Mouse (Mus musculus): ENCODE data around the gene Gtf2f1. TPM values are rescaled to one million over a fixed set of nuclear protein-coding genes. Genes with fewer than 3 reads are reported as not detected.
A peak's percentile ranks its signal among the peaks of the same experiment; 100 is the strongest.

The Gtf2f1 gene
- polyA plus RNA-seq, 1 experiment: 18.5 TPM

GRCm38 (mm10) chr17:56963646-56964045 is 47.4 kb downstream of the Gtf2f1 start:
- Histone ChIP-seq H3K27ac (ENCODE audit: insufficient read depth, low read length) (no peak overlapping the region), H3K36me3 (ENCODE audit: control insufficient read depth, insufficient read depth, low read length) (no peaks in the 10 kb centered on the region), H3K4me3 (ENCODE audit: extremely low read depth, insufficient read depth, insufficient read length) (no peak overlapping the region), H3K4me1 (ENCODE audit: control insufficient read depth, insufficient read depth, insufficient read length) (no peaks in the 10 kb centered on the region), H3K27me3 (ENCODE audit: control insufficient read depth, insufficient read depth, low read length) (no peaks in the 10 kb centered on the region)
- WGBS: 85% methylated on average over 6 of the region's 6 CpGs
- DNase-seq (ENCODE audit: low read depth in 1 of 2, low spot score in 2 of 2): no peak
- TF ChIP-seq CTCF (IDR thresholded peaks at IDR 0.05; ENCODE audit: extremely low read depth, insufficient read depth, insufficient read length, insufficient replicate concordance): no peak
- TF ChIP-seq POLR2A (IDR thresholded peaks at IDR 0.05; ENCODE audit: low read depth, low read length): no peak

GRCm38 (mm10) chr17:56962642-56963405 is 48.3 kb downstream of the Gtf2f1 start:
- 75% methylated on average over 5 of the region's 5 CpGs for WGBS

GRCm38 (mm10) chr17:56961880-56962279 is 49.2 kb downstream of the Gtf2f1 start:
- H3K4me3 ChIP-seq (ENCODE audit: extremely low read depth, insufficient read depth, insufficient read length): no peak overlapping the region
- no peaks in the 10 kb centered on the region for H3K27me3 ChIP-seq (ENCODE audit: control insufficient read depth, insufficient read depth, low read length)
- 0 out of 2 replicates have a peak, but pooled peaks cover 3% of the 10 kb centered on the region for H3K4me1 ChIP-seq (ENCODE audit: control insufficient read depth, insufficient read depth, insufficient read length)
- no peak for DNase-seq (ENCODE audit: low read depth in 1 of 2, low spot score in 2 of 2)
- H3K36me3 ChIP-seq (ENCODE audit: control insufficient read depth, insufficient read depth, low read length): no peaks in the 10 kb centered on the region
- no peak overlapping the region for H3K27ac ChIP-seq (ENCODE audit: insufficient read depth, low read length)
- 93% methylated on average over 4 of the region's 4 CpGs for WGBS
- TF ChIP-seq CTCF (IDR thresholded peaks at IDR 0.05; ENCODE audit: extremely low read depth, insufficient read depth, insufficient read length, insufficient replicate concordance): no peak
- no peak for TF ChIP-seq POLR2A (IDR thresholded peaks at IDR 0.05; ENCODE audit: low read depth, low read length)

More at GRCm38 (mm10) chr17:56962642-56963405, 48.3 kb downstream of the Gtf2f1 start:
- no peaks in the 10 kb centered on the region for H3K36me3 ChIP-seq (ENCODE audit: control insufficient read depth, insufficient read depth, low read length)
- 0 out of 2 replicates have a peak, but pooled peaks cover 3% of the 10 kb centered on the region for H3K4me1 ChIP-seq (ENCODE audit: control insufficient read depth, insufficient read depth, insufficient read length)
- no peak overlapping the region for H3K4me3 ChIP-seq (ENCODE audit: extremely low read depth, insufficient read depth, insufficient read length)
- TF ChIP-seq CTCF (IDR thresholded peaks at IDR 0.05; ENCODE audit: extremely low read depth, insufficient read depth, insufficient read length, insufficient replicate concordance) (no peak), POLR2A (IDR thresholded peaks at IDR 0.05; ENCODE audit: low read depth, low read length) (no peak)
- no peak overlapping the region for H3K27ac ChIP-seq (ENCODE audit: insufficient read depth, low read length)
- no peak for DNase-seq (ENCODE audit: low read depth in 1 of 2, low spot score in 2 of 2)
- H3K27me3 ChIP-seq (ENCODE audit: control insufficient read depth, insufficient read depth, low read length): no peaks in the 10 kb centered on the region

GRCm38 (mm10) chr17:56958667-56959066 is 52.4 kb downstream of the Gtf2f1 start:
- DNase-seq (ENCODE audit: low read depth in 1 of 2, low spot score in 2 of 2): no peak
- H3K4me3 ChIP-seq (ENCODE audit: extremely low read depth, insufficient read depth, insufficient read length): no peak overlapping the region
- WGBS: 90% methylated on average over 4 of the region's 4 CpGs
- H3K27me3 ChIP-seq (ENCODE audit: control insufficient read depth, insufficient read depth, low read length): no peaks in the 10 kb centered on the region
- H3K27ac ChIP-seq (ENCODE audit: insufficient read depth, low read length): no peak overlapping the region
- 0 out of 2 replicates have a peak, but pooled peaks cover 3% of the 10 kb centered on the region for H3K4me1 ChIP-seq (ENCODE audit: control insufficient read depth, insufficient read depth, insufficient read length)
- no peaks in the 10 kb centered on the region for H3K36me3 ChIP-seq (ENCODE audit: control insufficient read depth, insufficient read depth, low read length)
- no peak for TF ChIP-seq CTCF (IDR thresholded peaks at IDR 0.05; ENCODE audit: extremely low read depth, insufficient read depth, insufficient read length, insufficient replicate concordance)
- no peak for TF ChIP-seq POLR2A (IDR thresholded peaks at IDR 0.05; ENCODE audit: low read depth, low read length)

GRCm38 (mm10) chr17:56957763-56958429 is 53.2 kb downstream of the Gtf2f1 start:
- 8% methylated on average over 11 of the region's 11 CpGs for WGBS
- DNase-seq (ENCODE audit: low read depth in 1 of 2, low spot score in 2 of 2): peak; percentile 66 to 74
- H3K4me1 ChIP-seq (ENCODE audit: control insufficient read depth, insufficient read depth, insufficient read length): 0 out of 2 replicates have a peak, but pooled peaks cover 3% of the 10 kb centered on the region
- no peaks in the 10 kb centered on the region for H3K36me3 ChIP-seq (ENCODE audit: control insufficient read depth, insufficient read depth, low read length)
- no peaks in the 10 kb centered on the region for H3K27me3 ChIP-seq (ENCODE audit: control insufficient read depth, insufficient read depth, low read length)
- H3K4me3 ChIP-seq (ENCODE audit: extremely low read depth, insufficient read depth, insufficient read length): no peak overlapping the region
- TF ChIP-seq POLR2A (IDR thresholded peaks at IDR 0.05; ENCODE audit: low read depth, low read length) (no peak), CTCF (IDR thresholded peaks at IDR 0.05; ENCODE audit: extremely low read depth, insufficient read depth, insufficient read length, insufficient replicate concordance) (no peak)
- peak overlapping the region; percentile 33; the same call in 1 of the 2 replicates for H3K27ac ChIP-seq (ENCODE audit: insufficient read depth, low read length)

GRCm38 (mm10) chr17:56954871-56955270 is 56.2 kb downstream of the Gtf2f1 start:
- 0 out of 2 replicates have a peak, but pooled peaks cover 3% of the 10 kb centered on the region for H3K4me1 ChIP-seq (ENCODE audit: control insufficient read depth, insufficient read depth, insufficient read length)
- TF ChIP-seq CTCF (IDR thresholded peaks at IDR 0.05; ENCODE audit: extremely low read depth, insufficient read depth, insufficient read length, insufficient replicate concordance) (no peak), POLR2A (IDR thresholded peaks at IDR 0.05; ENCODE audit: low read depth, low read length) (no peak)
- H3K27me3 ChIP-seq (ENCODE audit: control insufficient read depth, insufficient read depth, low read length): no peaks in the 10 kb centered on the region
- no peak overlapping the region for H3K4me3 ChIP-seq (ENCODE audit: extremely low read depth, insufficient read depth, insufficient read length)
- no peaks in the 10 kb centered on the region for H3K36me3 ChIP-seq (ENCODE audit: control insufficient read depth, insufficient read depth, low read length)
- 73% methylated on average over 7 of the region's 7 CpGs for WGBS
- no peak overlapping the region for H3K27ac ChIP-seq (ENCODE audit: insufficient read depth, low read length)
- no peak for DNase-seq (ENCODE audit: low read depth in 1 of 2, low spot score in 2 of 2)

Other genes starting within 250 kb of the Gtf2f1 start
- gene Dus3l, start 246.5 kb downstream of the Gtf2f1 start, polyA plus RNA-seq (2012; rRNA removed): 98.4 and 128 TPM in 2 replicates
- gene Prr22, start 241.0 kb downstream of the Gtf2f1 start, polyA plus RNA-seq (2012; rRNA removed): 3.3 and 4.7 TPM in 2 replicates
- gene Rfx2, start 180.3 kb downstream of the Gtf2f1 start, polyA plus RNA-seq (2012; rRNA removed): 13.6 and 16.5 TPM in 2 replicates
- not detected in 2 replicates for gene Acsbg2, start 136.8 kb downstream of the Gtf2f1 start, polyA plus RNA-seq (2012; rRNA removed)
- gene 1700061G19Rik, start 135.8 kb downstream of the Gtf2f1 start, polyA plus RNA-seq (2012; rRNA removed): 0.09 and 0.21 TPM in 2 replicates
- 36.2 and 46.1 TPM in 2 replicates for gene Mllt1, start 75.9 kb downstream of the Gtf2f1 start, polyA plus RNA-seq (2012; rRNA removed)
- not detected in 2 replicates for gene Acer1, start 29.2 kb downstream of the Gtf2f1 start, polyA plus RNA-seq (2012; rRNA removed)
- gene Clpp, start 21.0 kb downstream of the Gtf2f1 start, polyA plus RNA-seq (2012; rRNA removed): 66.7 and 103 TPM in 2 replicates
- 20.3 and 22.3 TPM in 2 replicates for gene Alkbh7, start 13.9 kb downstream of the Gtf2f1 start, polyA plus RNA-seq (2012; rRNA removed)
- gene Pspn, start 11.3 kb downstream of the Gtf2f1 start, polyA plus RNA-seq (2012; rRNA removed): not detected in 2 replicates
- 0.07 and 0.12 TPM in 2 replicates for gene Gm17949, start 181 bp upstream of the Gtf2f1 start, polyA plus RNA-seq (2012; rRNA removed)
- gene Khsrp, start 20.2 kb upstream of the Gtf2f1 start, polyA plus RNA-seq (2012; rRNA removed): 82.8 and 119 TPM in 2 replicates
- not detected in 2 replicates for gene Slc25a41, start 30.4 kb upstream of the Gtf2f1 start, polyA plus RNA-seq (2012; rRNA removed)
- 6.3 and 6.8 TPM in 2 replicates for gene Crb3, start 47.8 kb upstream of the Gtf2f1 start, polyA plus RNA-seq (2012; rRNA removed)
- gene Slc25a23, start 48.6 kb upstream of the Gtf2f1 start, polyA plus RNA-seq (2012; rRNA removed): 10.7 and 13.1 TPM in 2 replicates
- gene Dennd1c, start 67.2 kb upstream of the Gtf2f1 start, polyA plus RNA-seq (2012; rRNA removed): 94.1 and 116 TPM in 2 replicates
- 1.6 and 1.7 TPM in 2 replicates for gene Tubb4a, start 76.5 kb upstream of the Gtf2f1 start, polyA plus RNA-seq (2012; rRNA removed)
- gene Tnfsf9, start 94.0 kb upstream of the Gtf2f1 start, polyA plus RNA-seq (2012; rRNA removed): 2.7 and 3.4 TPM in 2 replicates
- gene Cd70, start 138.5 kb upstream of the Gtf2f1 start, polyA plus RNA-seq (2012; rRNA removed): 0.36 and 0.55 TPM in 2 replicates
- gene Tnfsf14, start 182.9 kb upstream of the Gtf2f1 start, polyA plus RNA-seq (2012; rRNA removed): 6.1 and 7.9 TPM in 2 replicates
- gene C3, start 216.8 kb upstream of the Gtf2f1 start, polyA plus RNA-seq (2012; rRNA removed): 160 and 170 TPM in 2 replicates
- 38.5 and 39.0 TPM in 2 replicates for gene Gpr108, start 237.2 kb upstream of the Gtf2f1 start, polyA plus RNA-seq (2012; rRNA removed)
- gene Trip10, start 238.2 kb upstream of the Gtf2f1 start, polyA plus RNA-seq (2012; rRNA removed): 9.8 and 10.5 TPM in 2 replicates

Data from spleen, adult 2 months (tissue).